Mouse (Mus musculus) bone marrow macrophage, adult 2 months (primary cell): ENCODE measurements around the gene Ssr2.

ENCODE experiments used
- CTCF ChIP-seq: IDR thresholded peaks from 2 replicates; pipeline ENCODE4 v1.5.1; 2012; ENCODE audit warnings: low read depth, mild to moderate bottlenecking, low read length, moderate library complexity
- POLR2A ChIP-seq: IDR thresholded peaks from 2 replicates; pipeline ENCODE4 v1.6.1; 2012; ENCODE audit warnings: mild to moderate bottlenecking, low read depth, low read length, borderline replicate concordance

DNA sequence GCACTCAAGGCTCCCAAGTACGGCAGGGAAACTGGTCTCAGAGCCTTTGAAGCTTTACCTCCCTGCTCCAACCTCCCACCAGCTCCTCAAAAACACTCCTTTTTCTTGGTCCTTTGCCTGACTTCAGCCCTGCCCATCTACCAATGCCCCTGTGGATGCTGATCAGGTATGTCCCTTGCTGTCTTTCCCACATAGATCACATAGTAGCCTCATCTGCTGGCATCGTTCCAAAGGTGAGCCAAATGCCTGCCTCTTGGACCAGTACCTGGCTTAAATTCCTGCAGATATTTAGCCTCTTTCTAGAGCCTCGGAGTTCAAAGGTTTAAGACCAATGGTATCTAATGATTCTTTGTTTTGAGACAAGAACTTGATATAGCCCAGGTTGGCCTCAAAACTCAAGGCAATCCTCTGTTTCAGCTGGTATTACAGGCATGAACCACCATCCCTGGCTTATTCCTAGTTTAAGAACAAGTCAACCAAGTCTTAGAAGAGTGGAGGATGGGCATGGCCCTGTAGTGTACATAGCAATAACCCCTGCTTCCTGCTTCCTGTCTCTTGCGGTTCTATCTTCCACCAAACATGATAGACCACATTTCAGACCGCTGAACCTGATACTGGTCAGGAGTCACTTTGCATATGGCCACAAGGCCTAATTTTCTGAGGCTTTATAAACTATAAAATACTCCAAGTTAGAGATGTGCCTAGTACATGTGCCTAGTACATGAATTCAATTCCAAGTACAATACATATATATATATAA, 31.8 kb upstream of the Ssr2 start:
- TF ChIP-seq CTCF (no peak), POLR2A (no peak)
